Mouse (Mus musculus) heart, adult 2 months (tissue): ENCODE data around the gene Cmbl.

Source experiments
- CTCF ChIP-seq: fragments of 200-600 bp; IDR thresholded peaks from 2 replicates; pipeline ENCODE4 v1.8.1; 2022; ENCODE audit warnings: antibody characterized with exemption, mild to moderate bottlenecking, moderate library complexity
- EP300 ChIP-seq: fragments of 200-500 bp; IDR thresholded peaks from 2 replicates; pipeline ENCODE4 v1.6.1; 2011; ENCODE audit warnings: low read depth, low read length, control low read depth; ENCODE audit not compliant: insufficient read depth
- POLR2A ChIP-seq: fragments of 200-500 bp; IDR thresholded peaks from 2 replicates; pipeline ENCODE4 v1.6.1; 2011; ENCODE audit warnings: mild to moderate bottlenecking, low read depth, low read length, control low read depth; ENCODE audit not compliant: insufficient read depth

DNA sequence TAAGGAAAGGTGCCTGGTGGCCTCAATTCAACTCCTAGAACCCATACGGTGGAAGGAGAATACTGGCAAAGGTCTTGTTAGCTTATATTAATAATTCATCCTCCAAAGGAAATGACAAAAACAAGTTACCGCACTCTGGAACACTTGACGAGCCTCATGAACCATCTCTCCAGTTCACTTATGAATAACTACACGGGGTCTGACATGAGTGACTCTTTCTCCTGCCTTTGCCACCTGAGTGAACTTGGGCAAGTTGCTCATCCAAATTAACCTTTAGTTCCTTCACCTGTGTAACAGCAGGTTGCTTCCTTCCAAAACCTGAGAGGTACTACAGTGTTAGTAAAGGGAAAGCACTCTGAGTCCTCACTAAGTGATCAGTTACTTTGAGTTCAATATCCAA lies 36.7 kb upstream of the Cmbl start:
- no peak for TF ChIP-seq CTCF
- no peak for TF ChIP-seq POLR2A
- no peak for TF ChIP-seq EP300
